Mouse (Mus musculus) spleen, adult 2 months (tissue): ENCODE results near the gene Hist1h2bb.

Experiments
- CTCF ChIP-seq: fragments of 200-500 bp; IDR thresholded peaks from 2 replicates; pipeline ENCODE4 v1.5.1; 2011; ENCODE audit warnings: mild to moderate bottlenecking, inconsistent platforms; ENCODE audit not compliant: insufficient read depth, insufficient read length, insufficient replicate concordance; ENCODE audit errors: extremely low read depth
- POLR2A ChIP-seq: fragments of 200-500 bp; IDR thresholded peaks from 2 replicates; pipeline ENCODE4 v1.6.1; 2011; ENCODE audit warnings: low read depth, low read length, inconsistent platforms

- TF ChIP-seq CTCF (no peak), POLR2A (no peak)
These were observed 5.0 kb downstream of the Hist1h2bb start for GRCm38 (mm10) chr13:23751478-23751956.
